Mouse (Mus musculus) gastrocnemius, adult 18-20 months (tissue): ENCODE measurements around the gene Epgn. TPM values are rescaled to one million over a fixed set of nuclear protein-coding genes. Genes with fewer than 3 reads are reported as not detected.

Experiments
- DNase-seq: peaks from one replicate; pipeline ENCODE4 v3.0.0; 2021; ENCODE audit warnings: low spot score
- long read RNA-seq, 2 experiments: library from polyadenylated mRNA; stranded (forward); transcript quantifications; one replicate each; pipeline ENCODE4 v2.0.0; 2021
- total RNA-seq, 2 experiments: library from RNA; stranded (reverse); gene quantifications; 2 replicates each; pipeline ENCODE4 v1.2.3; 2021

Epgn gene
- under 1 TPM; 0.30 to 0.38 TPM for total RNA-seq
- long read RNA-seq, experiment 1, result 0 reads
- long read RNA-seq, experiment 2, result 0 reads

DNA sequence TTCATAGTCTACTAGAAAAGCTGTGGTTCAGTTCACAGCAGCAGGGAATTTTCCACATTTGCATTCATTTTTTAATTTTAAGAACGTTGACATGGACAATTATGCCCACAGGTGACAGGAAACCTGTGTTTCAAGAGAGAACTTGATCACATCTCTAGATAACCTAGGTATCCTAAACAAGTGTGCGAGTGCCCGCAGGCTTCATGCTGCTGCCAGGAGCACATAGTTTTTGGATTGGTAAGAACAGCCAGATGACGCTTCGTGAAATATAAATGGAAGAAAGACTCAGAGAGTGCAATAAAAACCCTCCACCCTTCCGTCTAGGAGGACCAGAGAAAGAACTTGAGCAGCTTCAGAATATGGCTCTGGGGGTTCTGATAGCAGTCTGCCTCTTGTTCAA is at the start of gene Epgn:
Gene Epgn (plus strand): TSS at position 301 of the 400 bp plus-strand sequence.
- DNase-seq, result no peak

DNA sequence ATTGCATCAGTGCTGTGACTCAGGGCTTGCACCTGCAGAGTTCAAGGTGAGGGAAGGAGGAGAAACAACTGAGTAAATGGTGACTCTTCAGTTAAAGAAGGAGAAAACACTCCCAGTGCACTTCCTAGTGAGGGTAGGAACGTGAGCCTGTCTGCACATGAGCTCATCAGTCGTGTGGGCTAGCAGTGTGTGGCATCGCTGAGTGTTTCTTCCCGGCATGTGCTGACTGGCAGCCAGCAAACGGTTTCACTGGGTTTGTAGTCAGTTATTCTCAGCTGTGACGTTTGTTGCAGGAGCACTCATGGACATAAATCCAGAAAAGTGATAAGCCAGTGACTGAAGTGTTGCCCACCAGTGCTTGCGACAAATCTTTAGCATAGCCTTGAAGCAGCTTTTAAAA is 47.0 kb upstream of the Epgn start:
- DNase-seq, result no peak

DNA sequence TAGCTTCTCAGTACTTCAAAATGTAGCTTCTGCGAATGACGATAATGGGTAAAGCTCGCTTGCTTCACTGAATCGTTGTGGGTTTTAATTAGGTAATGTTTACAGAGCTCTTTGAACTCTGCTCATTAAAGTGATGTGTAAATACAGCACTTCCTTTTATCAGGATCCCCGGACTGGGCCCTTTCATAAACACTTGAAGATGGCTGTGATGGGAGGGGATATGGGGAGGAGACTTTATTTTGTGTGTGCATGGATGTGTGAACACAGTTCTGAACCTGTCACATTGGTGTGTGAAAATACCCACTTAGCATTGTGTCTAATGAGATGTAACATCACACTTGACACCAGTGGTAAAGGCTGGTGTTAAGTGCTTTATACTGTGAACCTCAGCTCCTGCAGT is 39.7 kb upstream of the Epgn start:
- DNase-seq, result no peak

DNA sequence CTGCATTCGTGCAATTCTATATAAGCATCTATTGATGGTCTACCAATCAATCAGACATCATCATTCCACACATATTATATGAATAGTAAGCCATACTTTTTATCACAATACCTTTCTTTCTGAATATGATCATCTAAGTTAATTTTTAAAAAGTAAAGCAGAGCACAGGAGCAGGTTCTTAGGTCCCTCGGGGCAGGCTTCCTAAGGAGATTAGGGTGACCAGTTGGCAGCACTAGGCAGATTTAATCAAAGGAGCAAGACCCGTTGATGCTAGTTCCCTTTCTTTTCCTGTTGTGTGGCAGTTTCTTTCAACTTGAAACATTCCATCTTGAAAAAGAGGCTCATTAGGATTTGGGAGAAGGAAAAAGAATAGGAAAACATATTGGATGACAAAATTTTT is 39.1 kb upstream of the Epgn start:
- DNase-seq, result no peak

DNA sequence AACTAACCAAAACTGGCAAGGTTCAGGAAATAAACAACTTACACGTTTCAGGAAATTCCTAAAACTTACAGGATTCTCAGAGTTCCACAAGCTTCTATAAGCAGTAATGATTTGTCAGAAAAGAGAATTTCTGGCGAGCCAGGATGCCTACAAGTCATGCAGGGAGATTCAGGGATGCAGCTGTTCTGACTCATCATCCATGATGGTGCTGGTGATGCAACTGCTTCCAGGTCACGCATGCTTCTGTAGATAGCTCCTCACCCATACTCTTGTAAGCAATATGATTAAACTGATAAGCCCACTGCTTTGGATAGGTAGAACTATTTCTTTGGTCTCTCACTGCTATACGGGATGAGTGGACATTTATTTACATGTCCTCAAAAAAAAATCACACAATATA is 38.7 kb upstream of the Epgn start:
- DNase-seq, result no peak

DNA sequence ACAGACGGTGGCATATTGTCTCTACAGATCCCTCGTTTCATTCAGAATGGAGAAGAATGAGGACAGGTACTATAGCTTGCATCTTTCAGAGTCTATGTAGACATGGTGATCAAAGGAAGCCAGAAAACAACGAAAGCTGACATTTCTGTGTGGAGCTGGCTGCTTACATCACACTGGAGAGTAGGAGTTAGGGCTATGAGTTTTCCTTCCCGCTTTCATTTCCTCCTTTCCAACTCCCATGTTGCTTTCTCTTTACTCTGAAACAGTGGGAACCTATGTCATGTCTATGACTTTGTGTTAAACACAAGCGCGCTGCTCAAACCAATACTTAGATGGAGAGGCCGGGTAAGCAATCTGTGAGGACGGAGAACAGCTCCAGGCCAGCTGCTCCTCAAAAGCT is 27.3 kb upstream of the Epgn start:
- no peak for DNase-seq

DNA sequence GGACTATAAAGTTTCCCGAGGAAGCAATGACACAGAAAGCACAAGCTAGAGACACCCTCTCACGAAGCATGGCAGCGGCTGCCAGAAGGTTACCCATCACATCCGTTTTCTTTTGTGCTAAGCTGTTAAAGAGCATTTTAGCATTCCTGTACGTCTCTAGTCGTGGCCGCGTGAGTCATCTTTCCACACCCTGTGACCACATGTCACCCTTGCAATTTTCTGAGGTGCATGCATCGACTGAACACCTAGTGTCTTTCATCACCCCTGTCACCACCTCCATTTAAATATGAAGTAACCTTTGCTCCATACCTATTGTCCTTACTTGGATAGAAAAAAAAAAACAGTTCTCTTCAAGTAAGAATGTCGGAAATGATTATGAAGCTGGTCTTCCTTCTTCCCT is 12.0 kb upstream of the Epgn start:
- no peak for DNase-seq

DNA sequence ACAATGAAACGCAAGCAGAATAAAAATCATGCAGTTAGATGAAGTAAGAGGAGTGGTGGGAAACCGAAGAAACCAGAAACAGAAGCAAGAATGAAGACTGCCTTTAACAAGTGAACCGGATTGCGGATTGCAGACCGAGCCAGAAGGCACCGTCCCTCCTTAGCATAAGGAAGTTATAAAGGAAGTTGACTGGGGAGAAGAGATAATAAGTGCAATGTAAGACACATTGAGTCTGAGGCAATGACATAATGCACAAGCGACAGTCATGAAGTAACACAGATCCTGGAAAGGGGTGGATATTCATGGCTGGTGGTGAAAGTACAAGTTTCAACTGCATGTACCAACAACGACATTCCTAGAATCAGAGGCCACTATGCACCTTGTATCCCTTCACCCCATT is 4.2 kb upstream of the Epgn start:
- DNase-seq, result no peak

DNA sequence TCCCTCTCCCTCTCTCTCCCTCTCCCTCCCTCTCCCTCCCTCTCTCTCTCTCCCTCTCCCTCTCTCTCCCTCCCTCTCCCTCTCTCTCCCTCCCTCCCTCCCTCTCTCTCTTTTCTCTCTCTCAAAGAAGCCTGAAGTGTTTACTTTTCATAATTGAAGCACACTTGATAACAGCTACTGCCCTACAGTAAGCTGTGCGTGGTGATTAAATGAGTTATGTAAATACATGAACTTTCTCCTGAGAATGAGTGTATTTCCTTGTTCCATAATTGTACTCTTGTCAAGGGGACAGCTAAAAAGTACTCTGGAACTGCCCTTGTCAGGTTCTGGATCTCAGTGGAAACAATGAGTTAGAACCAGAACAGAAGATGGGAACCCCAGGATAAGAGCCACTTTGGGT is 576 bp downstream of the Epgn start:
- DNase-seq, result no peak

DNA sequence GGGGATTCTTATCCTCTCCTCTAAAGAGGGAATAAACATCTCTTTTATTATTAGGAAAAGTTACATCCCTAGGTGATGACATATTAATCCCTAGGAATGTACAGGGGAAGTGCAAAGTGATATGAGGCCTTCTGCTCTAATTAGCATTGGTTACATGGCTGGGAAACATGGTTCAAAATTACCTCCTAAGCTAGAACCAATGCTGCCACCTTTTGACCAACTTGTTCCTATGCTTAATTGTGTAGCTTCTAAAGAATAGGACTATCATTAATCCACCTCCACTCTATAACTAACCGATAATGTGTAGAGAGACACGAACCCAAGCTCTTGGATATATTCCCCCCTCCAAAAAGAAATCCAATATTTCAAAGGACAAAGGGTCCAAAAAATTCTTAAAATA is 3.4 kb downstream of the Epgn start:
- DNase-seq, result no peak

DNA sequence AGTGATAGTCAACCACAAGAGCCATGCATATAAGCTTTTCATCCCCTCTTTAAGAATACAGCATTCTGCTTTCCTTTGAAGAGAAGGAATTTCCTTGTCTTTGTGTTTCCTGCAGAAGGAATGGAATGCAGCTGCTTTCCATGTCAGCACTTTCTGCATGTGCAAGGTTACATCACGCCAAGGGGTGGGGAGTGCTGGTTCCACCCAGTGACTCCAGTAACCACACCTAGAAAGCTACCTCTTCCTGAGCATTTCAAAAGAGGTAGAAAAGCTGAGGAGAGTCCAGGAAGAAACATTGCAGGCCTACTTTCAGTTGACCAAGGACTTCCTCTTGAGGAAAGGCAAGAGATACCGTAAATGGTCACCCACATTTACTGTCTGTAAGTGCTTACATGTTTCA is 8.1 kb downstream of the Epgn start:
- no peak for DNase-seq

DNA sequence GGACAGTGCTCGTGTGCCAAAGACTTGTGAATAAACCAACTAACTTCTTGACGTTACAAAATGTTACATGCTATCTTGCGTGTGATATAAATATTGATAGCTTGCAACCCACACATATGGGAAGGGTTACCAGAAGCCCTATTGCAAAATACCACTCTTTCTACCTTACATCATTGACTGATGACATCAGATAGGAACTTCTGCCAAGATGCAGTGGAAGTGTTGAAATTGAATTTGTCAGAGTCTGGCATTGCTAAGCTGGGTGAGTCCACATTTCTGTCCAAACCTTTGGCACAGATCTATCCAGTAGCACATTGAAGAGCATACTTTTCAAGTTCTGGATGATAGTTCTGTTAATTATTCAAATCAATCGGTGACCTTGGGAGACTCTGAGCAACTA is 9.4 kb downstream of the Epgn start:
- DNase-seq, result peak; percentile 52

DNA sequence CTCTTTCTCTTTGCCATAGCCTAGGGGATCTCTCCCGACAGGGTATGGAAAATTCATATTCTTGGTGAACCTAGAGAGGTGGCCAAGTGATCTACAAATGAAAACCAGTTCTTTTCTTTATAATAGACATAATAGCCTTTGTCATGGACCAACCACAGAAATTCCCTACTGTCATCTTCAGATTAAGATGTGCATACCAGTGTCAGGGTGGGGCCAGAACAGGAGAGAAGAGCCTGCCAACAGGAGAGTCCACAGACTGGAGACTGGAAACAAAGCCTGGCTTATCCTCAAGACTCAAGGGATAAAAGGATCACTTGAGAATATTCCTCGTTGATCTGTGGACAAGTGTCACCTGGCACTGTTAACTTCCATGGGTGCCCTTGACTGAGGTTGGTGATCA is 10.5 kb downstream of the Epgn start:
- no peak for DNase-seq

DNA sequence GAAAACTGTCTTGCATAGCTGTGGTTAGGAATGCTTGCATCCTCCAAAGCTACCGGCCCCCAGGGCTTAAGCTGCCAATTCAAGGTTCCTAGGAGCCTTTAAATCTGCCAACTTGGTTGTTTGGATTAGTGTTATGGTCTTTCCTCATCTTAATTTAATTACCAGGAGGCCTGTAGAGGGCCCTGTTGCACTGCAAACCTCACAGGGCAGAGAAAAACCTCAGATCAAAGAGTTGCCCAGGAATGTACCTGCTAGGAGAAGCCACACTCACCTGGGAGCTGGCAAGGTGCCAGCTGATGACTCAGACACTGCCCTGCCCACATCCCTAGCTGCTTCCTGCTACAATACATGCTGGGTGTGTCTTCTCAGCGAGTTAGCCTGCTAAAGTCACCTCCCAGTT is 11.3 kb downstream of the Epgn start:
- no peak for DNase-seq

DNA sequence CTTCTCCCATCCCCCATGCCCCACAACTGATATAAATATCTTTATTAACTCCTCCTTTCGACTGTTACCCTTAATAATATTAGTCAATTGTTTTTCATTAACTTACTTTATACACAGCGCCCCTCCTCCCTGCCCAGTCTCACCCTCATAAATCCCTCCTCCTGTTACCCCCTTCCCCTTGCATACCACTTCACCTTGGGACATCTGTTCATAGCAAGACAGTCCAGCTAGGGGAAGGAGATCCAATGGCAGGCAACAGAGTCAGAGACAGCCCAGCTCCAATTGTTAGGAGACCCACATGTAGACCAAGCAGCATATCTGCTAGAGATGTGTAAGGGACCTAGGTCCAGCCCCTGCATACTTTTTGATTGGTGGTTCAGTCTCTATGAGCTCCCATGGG is 11.7 kb downstream of the Epgn start:
- DNase-seq, result no peak

DNA sequence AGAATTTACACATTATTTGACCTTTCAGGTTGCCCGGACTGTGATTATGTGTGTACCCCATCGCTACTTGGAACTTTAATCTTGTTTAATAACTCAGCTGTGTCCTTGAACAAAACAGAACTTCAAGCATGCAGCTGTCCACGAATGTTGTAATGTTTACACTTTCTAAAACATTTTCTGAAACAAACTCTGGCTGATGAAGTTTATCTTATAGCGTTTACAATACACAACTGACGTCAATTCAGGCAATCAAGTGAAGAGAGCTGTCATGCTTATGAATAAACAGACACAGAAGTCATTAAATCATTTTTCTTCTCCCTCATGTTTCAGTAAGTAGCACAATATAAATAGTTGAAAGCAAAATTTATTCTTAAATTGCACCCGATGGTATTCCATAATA is 20.7 kb downstream of the Epgn start:
- no peak for DNase-seq

DNA sequence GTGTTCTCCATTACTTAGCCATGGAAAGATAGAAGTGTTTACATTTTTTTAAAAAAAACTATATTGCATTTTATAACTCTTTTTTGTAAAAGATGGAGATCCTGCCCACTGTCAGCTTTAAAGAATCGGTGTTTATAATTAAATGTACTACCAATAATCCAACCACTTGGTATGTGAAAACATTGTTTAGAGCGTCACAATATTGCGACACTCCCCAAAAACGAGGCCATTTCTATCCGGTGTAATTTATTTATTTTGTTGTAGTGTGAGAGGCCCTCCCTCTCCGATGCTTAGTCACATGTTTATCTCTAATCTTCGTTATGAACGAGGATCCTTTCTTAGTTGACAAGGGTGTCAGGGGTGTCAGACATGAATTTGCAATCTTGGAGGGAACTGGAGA is 21.1 kb downstream of the Epgn start:
- no peak for DNase-seq

DNA sequence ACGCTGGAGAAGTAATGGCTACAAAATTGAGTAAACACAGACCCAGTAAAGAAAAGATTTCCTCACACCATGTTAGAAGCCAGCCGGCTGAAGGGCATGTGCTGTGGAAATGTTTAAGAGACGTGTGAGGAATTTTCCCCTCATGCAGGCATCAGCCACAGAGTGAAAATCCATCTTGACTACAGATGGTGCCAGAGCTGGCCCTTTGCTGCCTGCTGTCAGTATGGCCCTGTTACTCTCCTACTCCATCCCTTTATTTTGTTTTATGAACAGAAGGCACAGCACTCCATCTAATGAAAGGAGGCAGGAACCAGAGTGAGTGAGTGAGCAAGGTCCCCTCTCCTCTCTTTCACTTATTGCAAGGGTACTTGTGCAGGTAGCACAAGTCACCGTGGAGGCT is 45.1 kb downstream of the Epgn start:
- DNase-seq, result no peak

DNA sequence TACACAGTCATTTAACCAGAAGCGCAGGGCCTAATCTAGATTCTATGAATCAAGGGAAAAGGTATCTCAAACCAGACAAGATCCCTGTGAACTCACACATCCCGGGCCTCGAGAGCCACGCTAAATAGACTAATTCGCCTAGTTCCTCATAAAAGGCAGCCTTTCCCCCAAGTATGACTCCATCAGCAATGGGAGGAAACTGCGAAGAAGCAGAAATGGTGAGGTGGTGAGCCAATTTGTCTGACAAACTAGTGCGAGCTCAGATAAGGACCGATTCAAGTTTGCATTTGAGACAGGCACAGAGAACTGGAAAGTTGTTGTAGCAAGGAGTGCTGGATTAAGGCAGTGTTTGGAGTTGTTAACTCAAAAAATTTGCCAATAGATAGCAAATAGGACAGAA is 46.4 kb downstream of the Epgn start:
- DNase-seq, result no peak

DNA sequence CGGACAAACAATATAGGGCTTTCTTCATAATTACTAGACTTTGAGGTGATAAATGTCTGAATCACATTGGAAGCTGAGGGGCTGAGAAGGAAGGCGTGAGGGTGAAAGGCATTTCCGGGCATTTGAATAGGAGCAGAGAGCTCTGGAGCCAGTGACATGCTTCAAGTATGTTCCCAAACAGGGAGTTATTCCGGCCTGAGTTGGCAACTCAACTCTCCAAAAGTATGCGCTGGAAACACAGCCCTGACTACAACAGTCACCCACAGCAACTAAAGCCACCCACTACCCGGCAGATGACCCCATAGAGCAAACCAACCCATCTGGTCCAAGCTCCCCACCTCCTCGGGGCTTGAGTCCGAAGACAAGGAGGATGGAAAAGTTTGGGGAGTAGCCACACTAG is 46.8 kb downstream of the Epgn start:
- DNase-seq, result no peak

DNA sequence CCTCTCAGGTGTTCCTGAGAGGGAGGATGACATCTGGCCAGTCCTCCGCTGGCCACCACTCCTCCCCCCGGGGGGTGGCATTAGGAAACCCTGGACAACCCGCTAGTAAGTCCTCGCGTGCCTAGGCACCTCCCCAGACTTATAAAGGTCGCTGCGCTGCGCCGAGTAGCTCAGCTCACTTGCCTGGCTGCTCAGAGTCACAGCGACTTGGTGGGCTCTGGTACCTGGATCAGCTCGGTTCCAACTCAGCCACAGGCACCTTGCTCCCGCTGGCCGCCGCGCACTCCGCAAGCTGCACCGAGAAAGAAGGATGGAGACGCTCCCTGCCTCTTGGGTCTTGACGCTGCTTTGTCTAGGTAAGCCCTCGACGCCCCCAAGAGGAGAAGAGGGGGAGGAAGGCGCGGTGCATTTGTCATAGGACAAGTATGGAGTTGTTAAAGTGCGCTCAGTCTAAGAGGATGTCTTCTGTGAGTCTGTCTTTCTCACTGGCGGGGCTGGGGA is 47.2 kb downstream of the Epgn start, which contains the start of gene Ereg:
Gene Ereg (plus strand): TSS at position 173 of the 501 bp plus-strand sequence.
- no peak for DNase-seq

DNA sequence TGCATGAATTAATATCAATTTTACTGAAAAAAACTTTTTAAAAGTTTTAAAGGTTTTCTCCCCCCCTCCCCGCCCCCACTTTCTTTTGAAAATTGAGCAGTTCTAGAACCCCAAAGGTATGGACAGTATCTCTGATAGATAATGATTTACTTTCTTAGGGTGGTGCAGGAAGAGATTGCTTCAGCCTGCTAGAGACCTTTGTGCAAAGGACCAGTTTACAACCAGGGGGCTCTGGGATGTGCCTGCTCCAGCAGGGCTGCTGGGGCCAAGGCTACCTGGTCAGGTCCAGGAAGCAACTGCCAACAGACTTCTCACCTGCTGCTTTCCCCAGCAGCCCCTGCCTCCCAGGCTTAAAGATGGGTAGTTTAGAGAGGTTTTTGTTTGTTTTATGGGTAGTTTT is 47.8 kb downstream of the Epgn start:
- no peak for DNase-seq

DNA sequence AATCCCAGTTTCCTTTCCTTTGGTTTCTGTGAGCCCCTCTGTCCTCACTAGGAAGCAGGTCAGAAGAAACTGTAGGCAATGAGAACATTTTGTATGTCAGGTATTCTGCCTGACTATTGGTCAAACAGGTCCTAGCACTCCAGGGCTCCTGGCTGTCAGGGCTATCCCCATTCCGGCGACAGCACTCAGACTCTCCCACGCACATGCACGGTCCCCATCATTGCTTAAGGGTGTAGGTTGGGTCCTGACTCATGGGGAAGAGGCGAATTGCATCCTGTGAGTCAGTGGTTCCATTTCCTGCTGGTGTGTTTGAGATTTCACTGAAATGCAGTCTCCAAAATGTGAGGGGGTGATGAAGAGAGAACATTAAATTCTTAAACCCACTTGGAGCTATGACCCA is 55.8 kb downstream of the Epgn start:
- no peak for DNase-seq
